Mouse (Mus musculus): Measurements from ENCODE around the gene Adgrg7. TPM values are rescaled to one million over a fixed set of nuclear protein-coding genes. Genes with fewer than 3 reads are reported as not detected.

Adgrg7 gene
- not detected in 2 replicates for total RNA-seq (2017)

- ATAC-seq (ENCODE audit: extremely low read depth, insufficient number of reproducible peaks, low FRiP score, poor library complexity, severe bottlenecking): no peak
Measured at GRCm38 (mm10) chr16:56795481-56796139, at the start of gene Adgrg7. Adgrg7 (minus strand) TSS chr16:56795855.

- no peak for ATAC-seq (ENCODE audit: extremely low read depth, insufficient number of reproducible peaks, low FRiP score, poor library complexity, severe bottlenecking)
Measured at GRCm38 (mm10) chr16:56842988-56843387, 47.3 kb upstream of the Adgrg7 start.

DNA sequence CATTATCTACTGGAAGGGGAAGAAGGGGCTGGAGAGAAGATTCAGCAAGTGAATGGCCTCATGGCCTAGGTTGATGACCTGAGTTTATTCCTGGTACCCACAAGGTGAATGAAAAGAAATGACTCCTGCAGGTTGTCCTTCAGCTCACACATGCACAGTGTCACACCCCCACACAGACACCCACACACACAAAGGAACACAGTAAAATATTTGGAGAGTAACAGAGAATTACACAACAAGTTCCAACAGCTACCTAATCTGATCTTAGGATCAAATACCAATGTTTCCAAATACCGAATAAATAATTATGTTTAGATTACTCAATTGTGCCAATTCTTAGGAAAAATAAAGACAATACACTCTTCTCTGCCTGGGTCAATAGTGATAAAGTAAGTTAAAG is 37.7 kb upstream of the Adgrg7 start:
- no peak for ATAC-seq (ENCODE audit: extremely low read depth, insufficient number of reproducible peaks, low FRiP score, poor library complexity, severe bottlenecking)

GRCm38 (mm10) chr16:56831986-56832385 is 36.3 kb upstream of the Adgrg7 start:
- ATAC-seq (ENCODE audit: extremely low read depth, insufficient number of reproducible peaks, low FRiP score, poor library complexity, severe bottlenecking): no peak

DNA sequence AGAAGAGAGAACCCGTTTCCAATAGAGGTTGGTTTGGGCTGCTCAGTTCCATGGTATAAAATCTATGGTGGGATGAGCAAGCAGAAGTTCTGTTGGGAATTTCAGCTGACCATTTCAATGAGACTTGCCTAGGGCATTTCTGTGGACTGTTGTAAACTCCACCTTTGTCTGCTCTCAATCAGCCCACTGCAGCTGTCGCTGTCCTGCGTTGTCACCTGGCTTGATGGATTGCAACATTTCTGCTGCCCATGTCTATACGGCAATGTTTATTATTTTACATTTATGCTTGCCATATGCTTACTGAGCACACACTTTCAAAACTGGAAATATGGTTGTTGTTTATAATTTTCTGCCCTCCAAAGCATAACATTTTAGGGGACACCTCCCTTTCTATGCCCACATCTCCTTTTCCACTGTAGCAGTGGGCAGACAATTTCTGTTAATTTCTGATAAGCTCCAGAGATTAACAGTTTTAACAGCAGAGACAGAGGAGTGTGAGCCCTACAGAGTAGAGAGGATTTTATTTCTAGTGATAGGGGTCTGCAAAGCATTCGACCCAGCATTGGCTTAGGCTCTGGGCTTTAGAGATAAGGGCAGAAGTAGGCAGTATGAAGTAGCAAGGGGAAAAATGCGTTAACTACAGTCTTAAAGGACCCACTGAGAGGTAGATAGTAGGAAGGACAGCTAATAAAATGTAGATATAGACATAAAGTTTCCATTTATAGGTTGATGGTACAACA is 5.9 kb upstream of the Adgrg7 start:
- no peak for ATAC-seq (ENCODE audit: extremely low read depth, insufficient number of reproducible peaks, low FRiP score, poor library complexity, severe bottlenecking)

GRCm38 (mm10) chr16:56800946-56801345 is 5.3 kb upstream of the Adgrg7 start:
- ATAC-seq (ENCODE audit: extremely low read depth, insufficient number of reproducible peaks, low FRiP score, poor library complexity, severe bottlenecking): no peak

DNA sequence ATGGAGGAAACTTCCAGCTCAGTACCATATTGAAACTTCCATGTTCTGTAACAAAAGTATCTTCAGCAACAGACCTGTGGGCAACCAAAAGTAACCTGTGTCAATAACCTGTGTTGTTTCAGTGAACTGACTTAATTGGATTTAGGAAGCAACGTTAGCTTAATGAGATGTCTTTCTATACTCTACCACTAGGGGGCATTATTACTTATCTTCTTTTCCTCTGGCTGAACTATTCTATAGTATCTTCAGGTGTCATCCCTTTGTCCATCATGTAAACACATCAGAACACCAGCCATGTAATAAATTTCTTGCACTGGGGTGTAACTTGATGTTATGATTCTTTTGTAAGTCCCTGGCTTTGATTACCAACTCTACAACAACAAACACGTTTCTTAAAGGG is 4.8 kb upstream of the Adgrg7 start:
- 0 out of 2 replicates have a peak, but pooled peaks have one; percentile 19 for ATAC-seq (ENCODE audit: extremely low read depth, insufficient number of reproducible peaks, low FRiP score, poor library complexity, severe bottlenecking)

- no peak for ATAC-seq (ENCODE audit: extremely low read depth, insufficient number of reproducible peaks, low FRiP score, poor library complexity, severe bottlenecking)
Measured at GRCm38 (mm10) chr16:56799541-56800029, 3.9 kb upstream of the Adgrg7 start.

DNA sequence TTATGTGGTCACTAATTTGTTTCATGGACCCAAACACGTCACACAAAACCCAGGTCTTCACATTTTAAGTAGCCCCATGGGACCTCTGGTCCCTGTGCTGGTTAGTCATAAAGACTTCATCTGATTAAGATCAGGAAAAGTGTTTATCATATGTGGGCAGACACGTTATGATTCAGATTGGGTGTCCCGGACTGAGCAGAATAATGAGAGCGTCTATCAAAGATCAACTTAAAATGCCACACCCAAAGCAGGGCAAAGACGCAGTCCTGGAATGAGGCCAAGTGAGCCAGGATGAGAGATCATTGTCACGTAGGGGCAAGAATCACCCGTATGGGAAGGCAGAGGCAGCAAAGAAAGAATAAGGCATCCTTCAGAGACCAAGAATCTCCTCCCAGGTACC is 3.2 kb upstream of the Adgrg7 start:
- ATAC-seq (ENCODE audit: extremely low read depth, insufficient number of reproducible peaks, low FRiP score, poor library complexity, severe bottlenecking): no peak

DNA sequence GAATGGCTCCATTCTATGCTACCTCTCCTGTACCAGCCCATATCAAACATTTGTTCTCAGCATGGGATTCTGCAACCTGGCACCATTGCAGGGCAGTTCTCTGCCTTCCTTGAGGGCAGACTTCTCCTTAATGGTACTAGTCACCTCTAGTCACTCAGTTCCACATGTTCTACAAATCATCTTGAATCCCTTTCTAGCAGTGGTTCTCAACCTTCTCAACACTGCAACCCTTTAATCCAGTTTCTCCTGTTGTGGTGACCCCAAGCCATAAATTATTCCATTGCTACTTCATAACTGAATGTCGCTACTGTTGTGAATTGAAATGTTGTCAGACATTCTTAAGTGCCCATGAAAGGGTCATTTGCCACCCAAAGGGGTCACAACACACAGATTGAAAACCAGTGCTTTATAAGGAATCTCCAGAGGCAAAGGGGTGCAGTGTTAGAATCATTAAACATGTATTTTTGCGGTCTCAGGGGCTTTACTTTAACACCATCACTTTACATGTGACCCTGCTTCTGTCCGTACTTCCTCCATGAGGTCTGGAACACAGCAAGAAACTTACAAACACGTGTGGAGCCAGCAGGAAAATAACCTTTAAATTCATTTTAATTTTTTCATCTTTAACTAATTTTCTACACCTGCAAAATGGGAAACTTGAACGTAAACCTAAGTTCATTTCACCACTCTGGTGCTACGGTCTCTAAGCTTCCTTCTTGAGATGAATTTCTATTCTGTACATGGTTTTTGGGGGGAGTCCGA is 1.1 kb downstream of the Adgrg7 start:
- no peak for ATAC-seq (ENCODE audit: extremely low read depth, insufficient number of reproducible peaks, low FRiP score, poor library complexity, severe bottlenecking)

GRCm38 (mm10) chr16:56793778-56794177 is 1.9 kb downstream of the Adgrg7 start:
- no peak for ATAC-seq (ENCODE audit: extremely low read depth, insufficient number of reproducible peaks, low FRiP score, poor library complexity, severe bottlenecking)

GRCm38 (mm10) chr16:56785943-56786342 is 9.7 kb downstream of the Adgrg7 start:
- no peak for ATAC-seq (ENCODE audit: extremely low read depth, insufficient number of reproducible peaks, low FRiP score, poor library complexity, severe bottlenecking)

GRCm38 (mm10) chr16:56771163-56772105 is 24.2 kb downstream of the Adgrg7 start:
- no peak for ATAC-seq (ENCODE audit: extremely low read depth, insufficient number of reproducible peaks, low FRiP score, poor library complexity, severe bottlenecking)

- ATAC-seq (ENCODE audit: extremely low read depth, insufficient number of reproducible peaks, low FRiP score, poor library complexity, severe bottlenecking): no peak
Measured at GRCm38 (mm10) chr16:56729060-56729459, 66.6 kb downstream of the Adgrg7 start.

- ATAC-seq (ENCODE audit: extremely low read depth, insufficient number of reproducible peaks, low FRiP score, poor library complexity, severe bottlenecking): no peak
Measured at GRCm38 (mm10) chr16:56724927-56725326, 70.7 kb downstream of the Adgrg7 start.

DNA sequence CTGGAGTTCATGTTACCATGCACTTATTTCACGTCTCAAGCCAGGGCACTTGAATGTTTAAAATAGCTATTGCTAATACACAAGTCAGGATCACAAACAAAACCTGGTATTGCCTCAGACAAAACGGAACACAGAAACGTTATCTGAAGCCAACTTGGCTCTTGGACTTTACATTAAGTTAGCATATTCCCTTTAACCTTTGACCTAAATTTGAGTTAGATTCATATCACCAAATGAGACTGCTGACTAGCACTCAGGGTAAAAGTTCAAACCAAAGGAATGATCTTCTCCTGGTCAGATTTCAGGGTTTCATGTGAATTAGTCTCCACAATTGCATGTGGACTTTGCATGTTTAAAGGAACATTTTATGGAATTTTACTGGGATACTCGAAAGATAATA is 73.3 kb downstream of the Adgrg7 start:
- no peak for ATAC-seq (ENCODE audit: extremely low read depth, insufficient number of reproducible peaks, low FRiP score, poor library complexity, severe bottlenecking)

- no peak for ATAC-seq (ENCODE audit: extremely low read depth, insufficient number of reproducible peaks, low FRiP score, poor library complexity, severe bottlenecking)
Measured at GRCm38 (mm10) chr16:56719031-56719430, 76.6 kb downstream of the Adgrg7 start.

All from neutrophil, adult 5-6 weeks (primary cell).